In the genomic region with DNA sequence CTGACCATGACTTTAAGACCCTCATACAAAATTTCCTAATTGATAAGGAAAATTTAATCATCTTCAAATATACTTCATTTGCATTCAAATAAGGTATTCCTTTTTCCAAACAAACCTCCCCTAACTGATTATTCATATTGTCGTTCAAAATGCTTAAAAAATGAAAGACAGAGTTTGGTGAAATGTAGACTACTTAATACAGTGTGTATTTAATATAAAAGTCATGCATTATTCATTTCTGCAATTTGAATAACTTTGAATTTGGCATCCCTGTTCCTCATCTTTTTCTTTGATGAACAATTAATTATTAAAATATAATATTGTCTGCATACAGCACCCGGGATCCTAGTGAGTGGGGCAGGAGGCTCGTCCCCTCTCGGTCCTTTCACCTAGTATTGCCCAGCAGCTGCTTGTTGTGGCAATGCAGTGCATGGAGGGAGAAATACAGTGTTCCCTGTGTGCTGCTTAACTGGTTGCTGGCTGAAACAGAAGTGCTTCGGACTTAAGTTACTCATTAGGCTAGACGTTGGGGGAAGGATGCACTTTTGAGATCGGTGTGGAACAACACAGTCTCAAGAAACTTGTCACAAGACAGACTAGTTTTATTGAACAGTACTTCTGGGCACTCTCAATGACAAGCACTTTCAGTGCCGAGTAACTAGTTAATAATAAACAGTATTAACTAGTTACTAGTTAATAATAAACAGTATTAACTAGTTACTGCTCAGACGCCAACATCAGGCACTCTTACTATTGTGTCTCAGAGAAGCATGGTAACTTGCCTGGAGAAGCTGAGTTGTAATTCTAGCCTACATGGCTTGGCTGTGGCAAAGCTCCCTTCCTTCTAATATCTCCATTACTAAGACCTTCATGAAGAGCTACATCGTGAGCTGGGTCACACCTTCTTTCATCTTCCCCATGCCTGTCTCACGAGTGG, we compare ENCODE assay signal across 21 mouse cellular contexts.
DNase-seq lines count a peak whose midpoint lies in the region; ATAC-seq and TF ChIP-seq lines count a peak whose summit lies in the region.
"Had no signal": no experiment of that assay in that cellular context is flagged by ENCODE, and none has a peak within 500 bp of the region (broad histone marks: within the 10 kb centered on the region; RNA-seq: fewer than 3 reads in every experiment).

No protein-coding gene starts in this region.

- WGBS in forebrain, postnatal 0 days = 72% methylated on average over 11 of the region's 11 CpGs
- 82% methylated on average over 11 of the region's 11 CpGs for WGBS in forebrain, embryonic 15.5 days
- WGBS in intestine, embryonic 16.5 days = 64% methylated on average over 11 of the region's 11 CpGs
- WGBS in kidney, embryonic 15.5 days = 67% methylated on average over 11 of the region's 11 CpGs
- 50% methylated on average over 11 of the region's 11 CpGs for WGBS in liver, embryonic 16.5 days (ENCODE audit: insufficient replicate concordance)
- 78% methylated on average over 11 of the region's 11 CpGs for WGBS in heart, embryonic 11.5 days (ENCODE audit: insufficient replicate concordance)

- peak; percentile 58; the same call in 1 of the 2 replicates for ATAC-seq in forebrain, postnatal 0 days
- ATAC-seq in forebrain, embryonic 15.5 days (replicated peaks) = no peak; the same call in 1 of the 2 replicates
- peak; percentile 48 for ATAC-seq in intestine, embryonic 16.5 days
- ATAC-seq in kidney, embryonic 15.5 days (replicated peaks; ENCODE audit: low FRiP score) = peak; percentile 74
- ATAC-seq in liver, embryonic 16.5 days (ENCODE audit: low read depth) = peak; percentile 45
- no peak for ATAC-seq in heart, embryonic 11.5 days (replicated peaks; ENCODE audit: insufficient number of reproducible peaks, low FRiP score, low TSS enrichment)
- ATAC-seq: inflammation-experienced regulatory T-cells, adult 6 months; lung, postnatal 0 days had no signal

- H3K4me3 ChIP-seq in forebrain, postnatal 0 days (ENCODE audit: low read depth, low read length) = no peak overlapping the region
- H3K4me3 ChIP-seq in forebrain, embryonic 15.5 days = no peak overlapping the region
- H3K4me3 ChIP-seq in intestine, embryonic 16.5 days (ENCODE audit: low read length) = no peak overlapping the region
- no peak overlapping the region for H3K4me3 ChIP-seq in kidney, embryonic 15.5 days (replicated peaks)
- H3K4me3 ChIP-seq in liver, embryonic 16.5 days (ENCODE audit: low read depth, low read length) = no peak overlapping the region
- no peak overlapping the region for H3K4me3 ChIP-seq in heart, embryonic 11.5 days (ENCODE audit: low read depth, low read length)
- H3K4me3 ChIP-seq: hindbrain, embryonic 12.5 days; limb, embryonic 13.5 days; megakaryocyte, embryonic 14.5 days; myocyte; neural tube, embryonic 15.5 days had no signal

- H3K9ac ChIP-seq in forebrain, postnatal 0 days = no peak overlapping the region
- no peak overlapping the region for H3K9ac ChIP-seq in forebrain, embryonic 15.5 days (replicated peaks)
- H3K9ac ChIP-seq in intestine, embryonic 16.5 days (ENCODE audit: low read depth, low read length) = no peak overlapping the region
- no peak overlapping the region for H3K9ac ChIP-seq in kidney, embryonic 15.5 days
- H3K9ac ChIP-seq in liver, embryonic 16.5 days (ENCODE audit: low read depth, low read length) = no peak overlapping the region
- no peak overlapping the region for H3K9ac ChIP-seq in heart, embryonic 11.5 days (ENCODE audit: low read depth, low read length)
- H3K9ac ChIP-seq: hindbrain, embryonic 12.5 days; limb, embryonic 13.5 days; neural tube, embryonic 15.5 days had no signal

- no peak overlapping the region for H3K4me2 ChIP-seq in forebrain, postnatal 0 days (ENCODE audit: low read depth)
- no peak overlapping the region for H3K4me2 ChIP-seq in forebrain, embryonic 15.5 days (replicated peaks)
- H3K4me2 ChIP-seq in intestine, embryonic 16.5 days (ENCODE audit: low read depth, low read length) = no peak overlapping the region; the same call in 1 of the 2 replicates
- no peak overlapping the region for H3K4me2 ChIP-seq in kidney, embryonic 15.5 days
- H3K4me2 ChIP-seq in liver, embryonic 16.5 days (ENCODE audit: low read depth, low read length) = no peak overlapping the region
- no peak overlapping the region for H3K4me2 ChIP-seq in heart, embryonic 11.5 days
- H3K4me2 ChIP-seq: hindbrain, embryonic 12.5 days; limb, embryonic 13.5 days; neural tube, embryonic 15.5 days had no signal

- no peaks in the 10 kb centered on the region for H3K9me3 ChIP-seq in forebrain, postnatal 0 days (ENCODE audit: low read length)
- no peaks in the 10 kb centered on the region for H3K9me3 ChIP-seq in forebrain, embryonic 15.5 days
- no peaks in the 10 kb centered on the region for H3K9me3 ChIP-seq in intestine, embryonic 16.5 days (ENCODE audit: control insufficient read depth, low read length)
- H3K9me3 ChIP-seq in kidney, embryonic 15.5 days (replicated peaks) = no peaks in the 10 kb centered on the region
- no peaks in the 10 kb centered on the region for H3K9me3 ChIP-seq in liver, embryonic 16.5 days (replicated peaks; ENCODE audit: control insufficient read depth, low read length)
- no peaks in the 10 kb centered on the region for H3K9me3 ChIP-seq in heart, embryonic 11.5 days (replicated peaks; ENCODE audit: control insufficient read depth, low read length)
- H3K9me3 ChIP-seq: hindbrain, embryonic 12.5 days; limb, embryonic 13.5 days; megakaryocyte, embryonic 14.5 days; neural tube, embryonic 15.5 days had no signal

- no peak overlapping the region for H3K27ac ChIP-seq in forebrain, postnatal 0 days (ENCODE audit: low read depth, low read length)
- H3K27ac ChIP-seq in forebrain, embryonic 15.5 days (replicated peaks) = no peak overlapping the region
- no peak overlapping the region; the same call in 1 of the 2 replicates for H3K27ac ChIP-seq in intestine, embryonic 16.5 days (ENCODE audit: low read length)
- H3K27ac ChIP-seq in kidney, embryonic 15.5 days = peak overlapping the region; percentile 70
- H3K27ac ChIP-seq in liver, embryonic 16.5 days (ENCODE audit: low read length) = peak overlapping the region; percentile 70
- H3K27ac ChIP-seq in heart, embryonic 11.5 days (ENCODE audit: low read depth, low read length) = no peak overlapping the region
- H3K27ac ChIP-seq: hindbrain, embryonic 12.5 days; limb, embryonic 13.5 days; neural tube, embryonic 15.5 days had no signal

- no peak for DNase-seq in forebrain, postnatal 0 days
- no peak for DNase-seq in gastrocnemius, postnatal 14 days
- no peak for DNase-seq in layer of hippocampus, postnatal 10 days (ENCODE audit: low spot score in 2 of 2)
- DNase-seq: cerebellum, postnatal 25 days; gastrocnemius, postnatal 10 days; layer of hippocampus, adult 9-11 months; right cerebral cortex, postnatal 4 days; thymus, postnatal 4 days had no signal

- no peaks in the 10 kb centered on the region for H3K27me3 ChIP-seq in forebrain, postnatal 0 days (ENCODE audit: insufficient read depth, low read length)
- no peaks in the 10 kb centered on the region for H3K27me3 ChIP-seq in forebrain, embryonic 15.5 days
- H3K27me3 ChIP-seq in intestine, embryonic 16.5 days (replicated peaks; ENCODE audit: control insufficient read depth, insufficient read depth, low read length) = no peaks in the 10 kb centered on the region
- no peaks in the 10 kb centered on the region for H3K27me3 ChIP-seq in kidney, embryonic 15.5 days
- H3K27me3 ChIP-seq in liver, embryonic 16.5 days (ENCODE audit: control insufficient read depth, insufficient read depth, low read depth, low read length) = no peaks in the 10 kb centered on the region
- no peaks in the 10 kb centered on the region for H3K27me3 ChIP-seq in heart, embryonic 11.5 days (ENCODE audit: control insufficient read depth, insufficient read depth, low read length)
- H3K27me3 ChIP-seq: CH12.LX; hindbrain, embryonic 12.5 days; limb, embryonic 13.5 days; megakaryocyte, embryonic 14.5 days; neural tube, embryonic 15.5 days had no signal

- intact Hi-C loops in gastrocnemius, postnatal 14 days (cut with DNase I; ENCODE audit: low total_unique reads) = no loop called here

- H3K4me1 ChIP-seq in forebrain, postnatal 0 days (ENCODE audit: insufficient read depth) = no peaks in the 10 kb centered on the region
- H3K4me1 ChIP-seq in forebrain, embryonic 15.5 days = no peaks in the 10 kb centered on the region
- no peaks in the 10 kb centered on the region; the same call in 1 of the 2 replicates for H3K4me1 ChIP-seq in intestine, embryonic 16.5 days (ENCODE audit: control insufficient read depth, insufficient read depth, low read length)
- peaks cover 26% of the 10 kb centered on the region for H3K4me1 ChIP-seq in kidney, embryonic 15.5 days
- no peaks in the 10 kb centered on the region for H3K4me1 ChIP-seq in liver, embryonic 16.5 days (ENCODE audit: control insufficient read depth, low read depth, low read length)
- H3K4me1 ChIP-seq in heart, embryonic 11.5 days (ENCODE audit: control insufficient read depth, insufficient read depth, low read length) = peaks cover 4% of the 10 kb centered on the region; the same call in 1 of the 2 replicates

- no peak for TF ChIP-seq CTCF in forebrain, postnatal 0 days (IDR thresholded peaks at IDR 0.05; ENCODE audit: low read depth)

- H3K36me3 ChIP-seq in forebrain, postnatal 0 days (ENCODE audit: insufficient read depth) = no peaks in the 10 kb centered on the region
- H3K36me3 ChIP-seq in forebrain, embryonic 15.5 days = no peaks in the 10 kb centered on the region
- no peaks in the 10 kb centered on the region for H3K36me3 ChIP-seq in intestine, embryonic 16.5 days (ENCODE audit: control insufficient read depth, insufficient read depth, low read length)
- H3K36me3 ChIP-seq in kidney, embryonic 15.5 days = no peaks in the 10 kb centered on the region
- no peaks in the 10 kb centered on the region for H3K36me3 ChIP-seq in liver, embryonic 16.5 days (ENCODE audit: control insufficient read depth, insufficient read depth)
- no peaks in the 10 kb centered on the region for H3K36me3 ChIP-seq in heart, embryonic 11.5 days (ENCODE audit: control insufficient read depth, insufficient read depth, low read length)
- H3K36me3 ChIP-seq: hindbrain, embryonic 12.5 days; limb, embryonic 13.5 days; neural tube, embryonic 15.5 days had no signal

Comparison
In these comparisons a context has a peak if more than half of its experiments do, and no peak if none do; other contexts are left out.
1. ATAC-seq: peak in forebrain, postnatal 0 days (single experiment), intestine, embryonic 16.5 days (single experiment), kidney, embryonic 15.5 days (single experiment) and liver, embryonic 16.5 days (single experiment); none in forebrain, embryonic 15.5 days (single experiment) and heart, embryonic 11.5 days (single experiment).
2. H3K27ac ChIP-seq: peak in kidney, embryonic 15.5 days (single experiment) and liver, embryonic 16.5 days (single experiment); none in forebrain, postnatal 0 days (single experiment), forebrain, embryonic 15.5 days (single experiment), intestine, embryonic 16.5 days (single experiment) and heart, embryonic 11.5 days (single experiment).